Comparison of ENCODE assay signal across 14 mouse cellular contexts in the genomic region with DNA sequence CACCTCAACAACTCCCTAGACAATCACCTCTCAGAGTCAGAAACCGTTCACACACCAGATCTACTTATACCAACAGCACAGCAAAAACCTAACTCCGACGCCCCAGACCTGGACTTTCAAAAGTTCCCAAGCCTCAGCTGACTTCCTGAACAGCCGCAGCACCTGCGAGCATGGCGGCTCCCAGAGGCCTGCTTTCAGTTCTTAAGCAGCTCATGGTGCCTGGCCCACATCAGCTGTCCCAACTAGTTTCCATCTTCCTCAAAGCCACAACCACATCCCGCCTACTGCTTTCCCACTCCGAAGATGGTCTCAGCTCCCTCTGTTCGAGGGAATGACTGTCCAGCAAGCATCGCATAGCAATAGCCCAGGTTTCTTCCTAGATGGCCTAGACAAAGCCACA.
"Had no signal": no experiment of that assay in that cellular context is flagged by ENCODE, and none has a peak within 500 bp of the region (broad histone marks: within the 10 kb centered on the region; RNA-seq: fewer than 3 reads in every experiment).

No protein-coding gene starts in this region.

- H3K4me3 ChIP-seq: limb, embryonic 12.5 days; liver, embryonic 13.5 days; lung, embryonic 15.5 days; midbrain, embryonic 12.5 days; neural tube, embryonic 13.5 days had no signal

- DNase-seq: kidney, postnatal 36 days; layer of hippocampus, adult 9-11 months; liver; liver, embryonic 13.5 days; liver, postnatal 0 days; lung, postnatal 14 days; retina, postnatal 1 day; right cerebral cortex, postnatal 4 days; spleen, adult 18-20 months had no signal

- H3K9me3 ChIP-seq: limb, embryonic 12.5 days; liver, embryonic 13.5 days; lung, embryonic 15.5 days; midbrain, embryonic 12.5 days; neural tube, embryonic 13.5 days had no signal

- H3K36me3 ChIP-seq: limb, embryonic 12.5 days; liver, embryonic 13.5 days; lung, embryonic 15.5 days; midbrain, embryonic 12.5 days had no signal

- H3K4me2 ChIP-seq: limb, embryonic 12.5 days; liver, embryonic 13.5 days; lung, embryonic 15.5 days; midbrain, embryonic 12.5 days; neural tube, embryonic 13.5 days had no signal

- ATAC-seq: liver, postnatal 0 days; midbrain, embryonic 16.5 days had no signal

- H3K27me3 ChIP-seq: limb, embryonic 12.5 days; liver, embryonic 13.5 days; lung, embryonic 15.5 days; midbrain, embryonic 12.5 days; neural tube, embryonic 13.5 days had no signal

- H3K9ac ChIP-seq: limb, embryonic 12.5 days; liver, embryonic 13.5 days; liver, postnatal 0 days; lung, embryonic 15.5 days; midbrain, embryonic 12.5 days; neural tube, embryonic 13.5 days had no signal

- H3K27ac ChIP-seq: limb, embryonic 12.5 days; liver, embryonic 13.5 days; midbrain, embryonic 12.5 days; neural tube, embryonic 13.5 days had no signal
